Mouse (Mus musculus) left cerebral cortex, adult 9 months (tissue): ENCODE results near the gene Cnnm3.

Experiments
- DNase-seq, 2 experiments: peaks; one replicate each; pipeline ENCODE4 v3.0.0; 2022; ENCODE audit warnings: low spot score in 2 of 2

Gene Cnnm3

DNA sequence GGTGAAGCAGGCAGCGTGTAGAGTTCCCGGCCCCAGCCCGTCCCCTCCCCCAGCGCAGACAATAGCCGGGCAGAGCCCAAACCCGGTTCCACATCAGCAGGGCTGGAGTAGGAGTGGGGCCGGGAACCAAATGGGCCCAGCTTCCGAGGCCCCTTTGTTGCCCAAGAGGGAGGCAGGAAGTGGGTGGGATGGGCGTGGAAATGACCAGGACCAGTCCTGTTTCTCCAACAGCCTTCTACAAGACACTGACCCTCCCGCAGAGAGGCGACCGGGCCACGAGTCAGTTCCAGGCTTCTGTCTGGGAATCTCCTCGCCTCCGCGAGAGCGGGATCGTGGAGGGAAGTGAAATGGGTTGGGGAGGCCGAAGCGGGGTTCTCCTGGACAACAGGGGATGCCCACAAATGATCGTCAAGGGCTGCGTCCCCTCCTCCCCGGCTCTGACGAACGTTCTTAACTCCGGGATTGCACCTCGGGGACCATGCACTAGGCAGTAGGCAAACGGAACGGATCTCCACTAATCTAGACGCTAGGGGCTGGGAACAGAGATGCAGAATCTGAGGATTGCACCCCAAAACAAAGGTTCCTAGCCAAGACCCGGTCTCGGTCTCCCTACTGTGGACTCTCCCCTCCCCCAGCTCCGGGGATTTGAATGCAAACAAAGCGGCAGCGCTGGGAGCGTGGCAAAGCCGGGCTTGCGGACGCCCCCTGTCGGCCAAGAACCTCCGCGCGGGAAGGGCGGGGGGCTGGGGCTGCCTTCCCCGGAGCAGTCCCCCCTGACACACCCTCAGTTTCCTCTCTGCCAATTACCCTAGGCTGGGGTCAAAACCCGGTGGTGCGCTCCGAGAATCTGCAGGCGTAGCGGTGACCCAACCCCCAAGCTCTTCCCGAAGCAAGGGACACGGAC is 45.1 kb downstream of the Cnnm3 start:
- peak; percentile 76 to 91 for DNase-seq

DNA sequence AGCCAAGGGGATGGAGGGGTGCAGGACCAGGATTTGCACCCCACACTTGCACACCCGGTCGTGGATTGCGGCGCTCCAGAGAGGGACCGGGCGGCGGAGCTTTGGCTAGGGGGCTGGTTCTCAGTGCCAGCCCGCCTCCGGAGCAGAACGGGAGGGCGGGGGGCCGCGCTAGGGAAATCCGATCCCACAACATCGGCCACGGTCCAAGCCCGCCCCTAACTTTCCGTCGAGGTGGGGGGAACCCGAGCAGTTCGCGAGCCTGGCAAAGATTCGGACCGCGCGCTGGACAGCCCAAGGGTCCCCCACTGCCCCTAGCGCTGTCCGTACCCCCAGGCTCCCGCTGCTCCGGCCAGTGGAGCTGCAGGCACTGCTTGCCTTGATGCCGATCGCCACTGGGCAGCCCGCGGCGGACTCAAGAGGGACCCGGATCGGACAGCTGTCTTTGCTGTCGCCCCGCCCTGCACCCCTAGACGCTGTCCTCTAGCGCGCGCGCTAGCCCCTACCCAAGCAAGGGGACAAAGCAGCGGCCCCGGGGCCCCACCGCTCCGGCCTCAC is 45.9 kb downstream of the Cnnm3 start:
- peak in 1 of 2 experiments; percentile 67 for DNase-seq

DNA sequence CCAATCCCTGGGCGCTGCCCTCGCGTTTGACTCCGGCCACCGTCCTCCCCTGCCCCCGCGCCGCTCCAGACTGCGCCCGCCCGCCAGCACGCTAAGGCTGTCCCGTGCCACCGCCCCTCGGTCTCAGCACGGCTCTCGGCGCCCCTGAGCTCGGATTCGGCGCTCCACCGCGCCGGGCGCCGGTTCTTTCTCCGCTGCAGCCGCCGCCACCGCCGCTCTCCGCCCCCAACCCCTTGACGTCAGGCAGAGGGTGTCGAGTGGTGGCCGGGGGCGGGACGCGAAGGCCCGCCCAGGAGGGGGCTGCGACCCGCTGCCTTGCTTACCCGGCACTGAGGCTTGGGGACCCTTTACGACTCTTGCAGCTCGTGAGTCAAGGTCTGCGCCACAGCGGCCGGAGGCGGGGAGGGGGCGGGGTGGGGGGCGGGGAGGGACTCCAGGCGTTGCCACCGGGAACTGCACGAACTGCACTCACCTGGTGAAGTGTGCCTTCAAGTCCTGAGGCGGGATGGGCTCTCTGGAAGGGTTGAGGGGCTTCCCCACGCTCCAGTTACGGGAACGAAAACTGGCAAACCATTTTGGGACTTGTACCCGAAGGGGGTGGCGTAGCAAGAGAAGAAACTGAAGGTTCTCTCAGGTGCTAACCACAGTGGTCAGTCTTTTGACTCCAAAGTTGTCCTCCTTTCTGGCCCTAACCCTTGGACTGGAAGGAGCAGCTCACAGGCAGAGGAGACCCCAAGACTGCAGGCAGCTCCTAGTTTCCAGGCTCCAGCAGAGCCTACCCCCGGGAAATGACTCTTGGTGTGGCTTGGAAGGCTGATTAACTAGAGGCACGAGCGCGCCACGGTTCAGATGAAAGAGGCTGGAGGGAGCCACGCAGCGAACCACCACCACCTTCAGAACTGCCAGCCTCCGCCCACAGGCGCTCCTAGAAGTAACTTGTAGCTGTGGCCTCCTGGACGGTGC is 46.6 kb downstream of the Cnnm3 start, which contains the start of gene Sema4c:
Gene Sema4c (minus strand): TSS at position 319 of the 963 bp plus-strand sequence.
- peak in 1 of 2 experiments; percentile 68 for DNase-seq

DNA sequence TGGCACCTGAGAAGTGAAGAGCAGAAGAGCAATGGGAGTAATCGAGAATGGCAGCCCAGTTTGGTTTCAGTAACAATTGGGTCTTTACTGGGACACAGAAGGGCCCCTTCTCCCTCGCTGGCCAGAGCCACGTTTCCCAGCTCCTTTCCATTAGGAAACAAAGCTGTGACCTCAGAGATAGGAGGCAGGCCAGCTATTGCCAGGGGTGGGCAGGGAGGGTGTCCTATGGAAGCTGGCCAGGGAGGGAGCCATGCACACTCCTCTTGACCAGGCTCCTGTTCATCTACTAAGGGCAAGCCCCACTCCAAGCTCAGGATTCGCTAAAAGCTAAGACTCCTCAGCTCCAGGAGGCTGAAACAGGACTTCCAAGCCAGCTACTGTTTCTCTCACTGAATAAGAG is 47.6 kb downstream of the Cnnm3 start:
- DNase-seq, result no peak

DNA sequence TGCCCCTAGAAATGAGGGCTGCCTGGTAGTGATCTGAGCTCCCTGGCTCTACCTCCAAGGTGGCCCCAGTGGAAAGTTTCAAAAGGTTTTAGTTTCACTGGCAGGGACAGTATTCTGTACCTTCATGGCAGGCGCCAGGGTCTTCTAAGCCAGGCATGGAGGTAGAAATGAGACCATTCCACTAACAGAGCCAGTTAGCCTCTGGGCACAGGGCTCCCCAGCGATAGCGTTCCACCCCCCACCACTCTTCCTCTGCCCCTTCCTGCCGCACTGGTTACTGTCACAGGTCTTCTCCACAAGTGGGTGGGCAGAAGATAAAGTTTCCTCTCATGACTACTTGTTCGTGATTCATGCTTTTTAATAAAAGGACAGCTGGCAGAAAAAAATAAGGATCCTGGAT is 48.2 kb downstream of the Cnnm3 start:
- no peak for DNase-seq

DNA sequence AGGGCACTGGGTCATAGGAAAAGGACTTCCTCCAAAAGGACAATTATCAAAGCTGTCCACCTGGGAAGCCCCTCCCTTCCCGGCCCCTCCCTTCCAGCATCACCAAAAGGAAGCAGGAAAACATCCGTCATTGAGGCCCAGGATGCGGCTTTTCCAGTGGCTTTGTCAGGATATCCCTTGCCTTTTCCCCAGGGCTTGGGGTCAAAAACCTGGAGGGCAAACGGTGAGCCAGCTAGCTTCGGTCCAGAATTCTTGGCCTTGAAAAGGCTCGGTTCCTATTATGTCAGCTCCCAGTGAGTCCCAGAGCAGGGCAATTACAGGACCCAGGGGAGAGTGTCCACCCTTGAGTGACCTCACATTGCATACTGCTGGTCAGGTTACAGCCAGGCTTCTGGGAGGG is 49.2 kb downstream of the Cnnm3 start:
- no peak for DNase-seq

DNA sequence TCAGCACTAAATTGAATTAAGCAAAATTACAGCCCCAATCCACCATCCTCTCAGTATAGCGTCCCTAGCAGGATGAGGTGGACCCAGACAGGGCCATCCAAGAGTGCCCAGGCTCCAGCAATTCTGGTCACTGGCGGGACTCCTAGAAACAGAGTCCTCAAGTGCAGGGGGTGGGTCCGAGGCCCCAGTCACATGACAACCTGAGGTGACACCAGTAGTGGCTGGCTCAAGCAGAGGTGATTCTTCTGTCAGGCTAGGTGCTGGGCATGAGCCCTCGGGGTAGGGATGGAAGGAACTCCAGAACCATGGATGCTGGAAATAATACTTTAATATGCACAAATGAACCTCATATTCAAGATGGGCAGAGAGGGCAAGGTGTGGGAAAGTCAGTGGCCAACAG is 50.7 kb downstream of the Cnnm3 start:
- no peak for DNase-seq

DNA sequence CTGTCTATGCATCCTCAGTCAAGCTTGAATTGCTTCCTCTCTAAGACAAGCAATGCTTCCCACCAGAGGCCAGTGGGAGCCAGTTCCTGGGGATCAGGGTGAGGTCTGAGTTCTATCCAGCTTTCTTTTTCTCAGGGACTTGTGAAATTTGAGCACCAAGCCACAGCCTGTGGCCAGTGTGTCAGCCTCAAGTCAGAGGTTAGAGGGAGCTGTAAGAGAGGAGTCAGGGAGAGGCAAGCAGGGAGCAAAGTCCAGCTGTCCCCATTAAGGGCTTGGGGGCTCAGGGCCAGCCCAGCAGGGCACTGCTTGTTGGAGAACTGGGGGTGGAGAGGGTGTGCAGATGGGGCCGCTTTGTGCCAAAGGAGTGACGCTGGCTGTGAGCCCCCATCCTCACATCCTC is 51.5 kb downstream of the Cnnm3 start:
- DNase-seq, result no peak

DNA sequence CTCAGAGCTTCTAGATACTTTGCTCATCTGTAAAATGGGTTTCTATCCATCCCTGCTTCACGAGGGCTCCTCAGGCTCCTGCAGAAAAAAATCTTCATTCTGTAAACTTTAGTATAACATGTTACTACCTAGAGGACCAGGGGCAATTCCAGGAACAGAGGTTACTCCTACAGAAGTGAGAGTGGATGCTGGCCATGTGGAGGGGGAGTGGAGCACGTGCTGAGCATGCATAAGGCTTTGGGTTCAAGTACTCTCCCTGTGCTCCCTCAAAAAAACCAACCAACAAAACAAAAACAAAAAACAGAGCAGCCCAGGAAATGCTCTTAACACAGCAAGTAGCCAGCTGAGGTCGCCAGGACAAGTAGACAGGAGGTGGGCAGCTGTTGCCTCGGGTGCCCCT is 52.0 kb downstream of the Cnnm3 start:
- DNase-seq, result no peak

DNA sequence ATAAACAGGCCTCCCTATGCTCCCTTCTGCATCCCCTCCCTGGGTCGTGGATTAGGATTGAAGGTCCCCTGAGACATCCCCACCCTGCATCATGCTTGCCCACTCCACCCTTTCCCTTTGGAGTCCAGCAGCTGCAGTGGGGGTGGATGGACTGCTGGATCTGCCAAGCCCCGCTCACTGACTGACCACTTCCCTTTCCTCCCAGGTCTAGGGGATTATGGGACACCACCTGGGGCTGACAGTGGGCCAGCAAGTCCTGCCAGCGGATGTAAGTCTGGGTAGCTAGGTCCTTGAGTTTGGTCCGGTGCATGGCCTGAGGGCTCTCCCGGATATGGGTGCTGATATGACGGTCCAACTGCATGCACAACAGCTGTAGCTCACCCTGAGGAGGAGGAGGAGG is 52.4 kb downstream of the Cnnm3 start:
- no peak for DNase-seq

DNA sequence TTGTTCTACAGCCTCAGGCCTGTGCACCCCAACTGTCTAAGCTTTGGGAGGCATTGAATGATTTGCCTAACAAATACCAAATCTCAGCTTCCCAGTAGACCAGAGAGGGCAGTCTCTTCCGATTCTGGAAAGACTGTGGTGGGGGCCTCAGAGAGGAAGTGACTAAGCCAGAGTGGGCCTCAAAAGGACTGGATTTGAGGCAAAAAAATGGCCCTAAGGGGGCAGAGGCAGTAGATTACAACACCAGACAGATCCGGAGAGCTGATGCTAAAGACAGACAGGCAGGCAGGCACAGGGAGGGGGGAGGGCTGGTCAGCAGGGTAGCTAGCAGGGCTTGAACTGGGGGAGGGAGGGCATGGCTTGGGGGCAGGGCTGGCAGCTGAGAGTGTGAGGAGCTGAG is 54.8 kb downstream of the Cnnm3 start:
- DNase-seq, result no peak

DNA sequence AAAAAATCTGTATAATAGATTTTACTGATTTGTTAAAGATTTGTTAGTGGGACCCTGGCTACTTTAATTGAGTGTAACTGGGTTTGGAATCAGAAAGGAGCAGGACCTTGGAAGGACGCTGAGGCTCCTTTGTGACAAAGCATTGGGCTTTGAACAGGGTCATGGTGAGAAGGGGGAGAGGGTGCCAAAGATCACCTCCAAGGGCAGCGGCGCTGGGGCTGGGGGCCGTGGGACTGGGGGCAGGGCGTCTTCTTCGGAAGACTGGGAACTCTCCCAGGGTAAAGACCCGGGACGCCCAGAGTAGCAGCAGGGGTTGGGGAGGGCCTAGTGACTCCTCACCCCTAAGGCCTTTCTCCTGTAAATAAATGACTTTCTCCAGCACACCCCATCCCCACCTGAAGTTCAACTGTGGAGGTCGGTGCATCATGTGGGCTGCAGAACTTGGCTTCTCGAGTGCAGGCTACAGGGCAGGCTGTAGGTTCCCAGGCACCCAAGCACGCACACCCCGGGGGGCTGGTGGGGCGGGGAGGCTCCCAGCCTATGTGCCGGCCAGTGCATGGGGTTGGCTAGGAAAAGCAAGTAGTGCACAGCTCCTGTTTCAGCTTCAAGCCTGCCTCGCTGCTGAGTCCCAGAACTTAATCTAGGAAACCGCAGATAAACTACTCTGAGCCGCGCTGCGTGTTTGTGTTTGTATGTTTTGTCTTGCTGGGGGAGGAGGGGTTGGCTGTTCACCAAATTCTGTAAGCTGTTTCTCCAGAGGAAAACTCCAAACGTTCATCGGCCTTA is 56.3 kb downstream of the Cnnm3 start:
- no peak for DNase-seq

DNA sequence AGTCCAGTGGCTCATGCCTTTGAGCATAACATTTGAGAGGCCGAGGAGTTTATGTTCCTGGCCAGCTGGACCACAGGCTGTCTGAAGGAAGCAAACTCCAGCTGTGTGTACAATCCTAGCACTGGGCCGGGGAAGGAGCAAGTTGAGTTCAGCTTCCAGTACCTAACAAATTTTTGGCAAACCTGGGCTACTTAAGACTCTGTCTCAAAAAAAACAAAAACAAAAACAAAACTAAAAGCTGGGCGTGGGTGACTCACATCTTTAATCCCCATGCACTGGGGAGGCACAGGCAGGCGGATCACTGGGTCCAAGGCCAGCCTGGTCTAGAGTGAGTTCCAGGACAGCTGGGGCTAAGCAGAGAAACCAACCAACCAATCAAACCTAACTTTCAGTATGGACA is 57.1 kb downstream of the Cnnm3 start:
- no peak for DNase-seq

DNA sequence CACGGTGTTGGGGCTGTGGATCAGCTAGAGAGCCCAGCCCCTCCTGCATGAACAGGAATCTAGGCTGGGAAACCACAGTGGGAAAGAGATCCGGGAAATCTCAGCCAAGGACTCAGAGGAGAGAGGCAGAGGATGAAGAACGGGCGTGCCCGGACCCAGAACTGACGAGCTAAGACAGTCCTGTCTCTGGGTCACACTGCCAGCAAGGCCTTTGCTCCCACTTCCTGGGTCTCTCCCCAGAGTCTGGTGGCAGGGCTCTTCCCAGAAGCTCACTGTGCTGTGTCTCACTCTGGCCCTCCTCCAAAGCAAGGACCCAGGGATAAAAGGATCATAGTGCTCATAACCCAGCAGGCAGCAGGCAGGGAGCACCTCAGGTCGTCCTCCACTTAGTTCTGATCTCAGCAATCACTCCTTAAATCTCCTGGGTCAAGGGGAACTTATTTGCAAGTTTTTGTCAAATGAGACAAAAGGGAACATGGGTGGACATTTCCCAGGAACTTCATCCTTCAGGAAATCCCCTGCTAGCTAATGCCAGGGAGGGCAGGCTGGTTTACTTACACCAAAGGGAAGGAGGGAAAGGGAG is 58.1 kb downstream of the Cnnm3 start:
- DNase-seq, result no peak

DNA sequence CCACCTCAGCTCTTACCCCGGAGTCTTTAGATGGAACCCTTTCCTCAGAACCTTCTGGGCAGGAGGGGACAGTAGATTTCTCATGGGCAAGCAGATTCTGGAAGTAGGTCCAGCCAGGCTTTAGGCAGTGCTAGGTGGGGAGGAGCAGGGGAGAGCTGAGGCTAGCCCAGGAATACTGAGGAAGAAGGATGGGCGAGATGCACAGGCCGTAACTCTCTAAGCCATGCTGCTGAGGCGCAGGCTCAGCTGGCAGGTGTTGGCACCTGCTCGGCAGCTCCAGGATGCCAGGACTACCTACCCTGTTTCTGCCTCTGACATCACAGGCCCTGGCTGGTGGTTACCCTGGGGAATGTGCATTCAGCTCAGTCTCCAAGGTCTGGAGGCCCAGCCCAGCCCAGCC is 58.7 kb downstream of the Cnnm3 start:
- no peak for DNase-seq

DNA sequence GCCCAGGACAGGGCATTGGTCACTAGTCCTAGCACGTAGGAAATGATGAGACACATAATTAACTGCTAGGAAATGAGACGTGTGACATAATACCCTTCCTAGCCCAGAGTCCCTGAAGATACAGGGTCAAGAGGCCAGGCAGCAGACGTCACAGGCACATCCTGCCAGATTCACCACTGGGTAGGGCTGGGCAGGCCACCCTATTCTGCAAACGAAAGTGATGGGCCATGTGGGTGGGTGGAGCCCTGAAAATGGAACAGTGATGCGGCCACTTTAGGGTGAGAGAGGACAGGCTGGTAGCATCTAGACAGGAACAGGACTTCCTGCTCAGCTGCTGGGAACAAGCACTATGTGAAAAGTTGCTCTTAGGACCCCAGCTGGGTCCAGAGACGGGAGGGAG is 60.0 kb downstream of the Cnnm3 start:
- DNase-seq, result no peak

DNA sequence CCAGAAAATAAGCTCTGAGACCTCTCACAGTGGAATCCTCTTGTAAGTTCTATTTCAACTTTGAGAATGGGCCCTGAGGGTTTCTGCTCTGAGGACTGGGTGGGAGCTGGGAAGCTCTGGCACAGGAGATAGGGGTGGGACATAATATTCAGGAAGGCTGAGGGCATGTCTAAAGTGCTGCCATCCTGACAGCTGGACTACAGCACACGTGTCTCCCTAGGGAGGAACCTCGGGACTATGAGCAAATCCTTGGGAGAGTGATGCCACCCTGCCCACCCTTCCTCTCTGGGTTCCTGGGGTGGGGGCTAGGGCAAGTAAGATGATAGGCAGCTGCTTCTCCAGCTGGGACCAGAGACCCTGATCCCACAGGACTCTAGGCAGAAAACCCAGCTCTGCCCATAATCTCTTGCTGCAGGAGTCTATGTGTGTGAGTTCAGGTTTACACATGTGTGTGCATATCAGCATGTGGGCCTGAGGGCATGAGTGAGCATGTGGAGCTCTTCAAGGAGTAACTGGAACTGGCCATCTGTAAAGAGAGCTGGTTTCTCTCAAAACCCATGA is 60.6 kb downstream of the Cnnm3 start:
- DNase-seq, result no peak

DNA sequence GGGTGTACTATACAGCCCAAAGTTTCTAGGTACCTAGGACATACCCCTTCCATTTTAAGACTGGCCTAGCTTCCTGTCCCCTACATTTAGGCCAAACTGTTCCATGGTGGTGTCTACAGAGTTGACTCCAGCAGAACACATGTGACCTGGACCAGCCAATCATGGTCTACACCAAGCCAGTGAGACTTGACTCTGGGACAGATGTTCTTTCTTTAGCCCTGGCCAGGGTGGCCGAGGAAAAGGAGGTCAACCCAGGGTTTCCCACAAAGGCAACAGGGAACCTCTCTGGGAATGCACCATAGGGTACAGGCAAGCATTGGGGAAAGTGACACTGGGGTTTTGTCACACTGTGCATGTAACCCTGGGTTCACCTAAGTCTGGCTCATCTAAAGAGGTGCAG is 61.0 kb downstream of the Cnnm3 start:
- no peak for DNase-seq

DNA sequence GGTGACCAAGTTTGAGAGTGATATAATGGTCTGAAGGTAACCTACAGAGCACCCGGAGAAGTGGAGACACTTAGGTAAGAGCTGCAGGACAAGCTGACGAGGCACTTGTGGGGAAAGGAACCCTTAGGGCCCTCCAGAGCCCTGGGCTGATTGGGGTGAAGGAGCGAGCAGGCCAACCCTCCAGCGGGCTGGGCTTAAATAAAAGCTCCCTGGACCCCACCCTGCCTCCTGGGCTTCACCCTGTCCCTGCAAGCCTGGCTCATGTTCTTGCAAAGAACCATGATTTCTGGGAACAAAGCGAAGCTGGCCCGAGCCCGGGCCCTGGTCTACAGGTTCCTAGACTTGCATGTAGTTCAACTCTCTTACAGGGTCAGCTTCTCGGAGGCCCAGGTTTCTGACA is 61.9 kb downstream of the Cnnm3 start:
- no peak for DNase-seq

DNA sequence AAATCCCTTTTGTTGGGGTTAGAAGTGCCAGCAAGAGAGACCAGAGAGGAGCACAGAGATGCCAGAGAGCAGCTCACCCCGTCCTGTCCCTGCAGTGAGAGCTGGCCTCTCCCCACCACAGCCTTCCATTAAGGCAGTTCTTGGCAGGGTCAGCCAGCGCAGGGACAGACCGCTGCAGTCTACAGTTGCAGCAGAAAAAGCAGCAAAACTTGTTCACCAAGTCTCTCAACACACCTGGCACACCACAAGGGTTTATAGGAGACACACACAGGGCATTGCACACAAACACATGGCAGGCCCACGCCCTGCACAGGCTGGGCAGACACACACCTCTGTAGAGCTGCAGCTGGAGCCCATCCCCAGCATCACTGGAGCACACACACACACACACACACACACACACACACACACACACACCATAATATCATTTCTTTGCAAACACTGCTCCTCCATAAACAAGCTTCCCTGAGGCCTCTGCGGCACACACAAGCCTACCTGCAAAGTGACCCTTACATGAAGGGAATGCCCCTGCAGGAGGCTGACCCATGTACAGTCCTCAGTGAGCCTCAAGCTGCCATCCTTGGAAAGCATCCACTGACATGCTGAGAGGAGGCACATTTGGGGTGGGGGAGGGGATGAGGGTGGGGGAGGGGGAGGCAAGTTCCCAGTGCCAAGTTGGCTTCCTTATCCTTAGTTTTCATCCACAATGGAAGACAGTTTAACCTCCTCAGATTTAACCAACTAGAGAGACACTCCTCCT is 62.7 kb downstream of the Cnnm3 start:
- DNase-seq, result no peak
